In the genomic region with DNA sequence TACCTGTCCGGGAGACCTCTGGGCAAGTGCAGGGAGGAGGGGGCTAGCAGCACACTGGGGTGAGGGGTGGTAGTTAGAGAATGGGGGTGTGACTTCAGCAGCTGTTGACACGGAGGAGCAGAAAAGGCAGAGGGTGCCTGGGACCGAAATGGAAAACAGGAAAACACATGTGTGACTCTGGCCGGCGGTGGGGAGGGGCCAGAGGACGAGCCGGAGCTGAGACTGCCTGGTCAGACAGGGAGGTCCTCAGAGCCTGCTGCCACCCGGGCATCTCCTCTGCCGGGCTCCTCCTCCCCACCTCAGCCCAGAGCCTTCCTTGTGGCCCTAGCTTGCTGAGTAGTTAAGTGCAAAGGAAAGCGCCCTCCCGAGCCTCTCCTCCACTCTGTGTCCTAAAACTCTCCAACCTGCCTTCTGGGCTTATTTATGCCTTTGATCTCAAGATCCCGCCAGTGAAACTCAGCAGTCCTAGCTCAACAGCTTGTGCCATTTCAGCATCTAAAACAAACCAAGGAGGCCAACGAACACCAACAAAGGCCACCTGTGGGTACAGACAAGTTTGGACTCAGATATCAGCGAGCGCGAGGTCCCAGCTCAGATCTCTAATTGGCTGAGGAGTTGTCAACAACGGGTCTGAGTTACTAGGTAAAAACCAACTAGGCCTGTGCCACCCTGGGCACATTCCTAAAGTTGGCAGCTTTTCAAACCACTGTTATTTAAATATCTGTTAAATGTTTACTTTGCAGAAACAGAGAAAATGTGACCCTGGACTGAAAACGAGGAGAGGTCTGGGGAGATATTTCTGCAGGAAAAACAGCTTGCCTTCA, we compare ENCODE assay signal across 8 mouse cellular contexts. TPM values are rescaled to one million over a fixed set of nuclear protein-coding genes. Genes with fewer than 3 reads are reported as not detected.
DNase-seq lines count a peak whose midpoint lies in the region; ATAC-seq and TF ChIP-seq lines count a peak whose summit lies in the region.

No protein-coding gene starts in this region.

- 7% methylated on average over 18 of the region's 18 CpGs for WGBS in midbrain, embryonic 10.5 days
- 10% methylated on average over 18 of the region's 18 CpGs for WGBS in midbrain, embryonic 13.5 days
- WGBS in forebrain, embryonic 12.5 days: 8% methylated on average over 18 of the region's 18 CpGs
- 22% methylated on average over 18 of the region's 18 CpGs for WGBS in lung, adult 2 months
- WGBS in stomach, embryonic 15.5 days: 11% methylated on average over 18 of the region's 18 CpGs

- H3K4me1 ChIP-seq in midbrain, embryonic 10.5 days: peaks cover 44% of the 10 kb centered on the region
- peaks cover 25% of the 10 kb centered on the region for H3K4me1 ChIP-seq in midbrain, embryonic 13.5 days (replicated peaks)
- H3K4me1 ChIP-seq in forebrain, embryonic 12.5 days: peaks cover 31% of the 10 kb centered on the region
- peaks cover 10% of the 10 kb centered on the region for H3K4me1 ChIP-seq in lung, adult 2 months (ENCODE audit: control insufficient read depth, insufficient read depth, low read length)
- H3K4me1 ChIP-seq in stomach, embryonic 15.5 days: peaks cover 39% of the 10 kb centered on the region

- H3K4me3 ChIP-seq in midbrain, embryonic 10.5 days: peak overlapping the region; percentile 7
- no peak overlapping the region for H3K4me3 ChIP-seq in midbrain, embryonic 13.5 days (replicated peaks)
- H3K4me3 ChIP-seq in forebrain, embryonic 12.5 days (replicated peaks): no peak overlapping the region
- peak overlapping the region; percentile 47 for H3K4me3 ChIP-seq in lung, adult 2 months (replicated peaks; ENCODE audit: extremely low read depth, low read depth, low read length)
- H3K4me3 ChIP-seq in stomach, embryonic 15.5 days (replicated peaks): peak overlapping the region; percentile 20

- TF ChIP-seq POLR2A in lung, adult 2 months (IDR thresholded peaks at IDR 0.05; ENCODE audit: borderline replicate concordance, extremely low read depth, low read depth, low read length): no peak

- peak; percentile 34 for DNase-seq in midbrain, embryonic 10.5 days (ENCODE audit: low spot score)
- peak; percentile 68 for DNase-seq in kidney, adult 18-20 months
- peak; percentile 50 for DNase-seq in lung, adult 2 months
- DNase-seq in right cerebral cortex, postnatal 25 days: no peak
- DNase-seq in c-Kit-positive CD71-positive TER-119-positive erythroid progenitor cells, embryonic 14.5 days (ENCODE audit: low spot score): no peak

- no peak for TF ChIP-seq CTCF in lung, adult 2 months (IDR thresholded peaks at IDR 0.05; ENCODE audit: insufficient read depth, low read length)

- no peak overlapping the region for H3K9ac ChIP-seq in midbrain, embryonic 13.5 days (replicated peaks)
- no peak overlapping the region for H3K9ac ChIP-seq in forebrain, embryonic 12.5 days
- no peak overlapping the region for H3K9ac ChIP-seq in stomach, embryonic 15.5 days

- H3K36me3 ChIP-seq in midbrain, embryonic 10.5 days: no peaks in the 10 kb centered on the region
- H3K36me3 ChIP-seq in midbrain, embryonic 13.5 days: no peaks in the 10 kb centered on the region
- no peaks in the 10 kb centered on the region for H3K36me3 ChIP-seq in forebrain, embryonic 12.5 days (replicated peaks)
- no peaks in the 10 kb centered on the region for H3K36me3 ChIP-seq in stomach, embryonic 15.5 days

- 0 out of 2 replicates have a peak overlapping the region, but pooled peaks have one; percentile 14 for H3K27ac ChIP-seq in midbrain, embryonic 10.5 days (replicated peaks)
- H3K27ac ChIP-seq in midbrain, embryonic 13.5 days: no peak overlapping the region
- H3K27ac ChIP-seq in forebrain, embryonic 12.5 days: no peak overlapping the region
- H3K27ac ChIP-seq in stomach, embryonic 15.5 days: peak overlapping the region; percentile 78

- H3K4me2 ChIP-seq in midbrain, embryonic 13.5 days (replicated peaks): no peak overlapping the region
- peak overlapping the region; percentile 32 for H3K4me2 ChIP-seq in forebrain, embryonic 12.5 days
- H3K4me2 ChIP-seq in stomach, embryonic 15.5 days: peak overlapping the region; percentile 52

- H3K9me3 ChIP-seq in midbrain, embryonic 10.5 days (replicated peaks): no peaks in the 10 kb centered on the region
- no peaks in the 10 kb centered on the region for H3K9me3 ChIP-seq in midbrain, embryonic 13.5 days
- no peaks in the 10 kb centered on the region for H3K9me3 ChIP-seq in forebrain, embryonic 12.5 days
- H3K9me3 ChIP-seq in stomach, embryonic 15.5 days: no peaks in the 10 kb centered on the region

- peaks cover 61% of the 10 kb centered on the region for H3K27me3 ChIP-seq in midbrain, embryonic 10.5 days (ENCODE audit: low read depth, poor library complexity, severe bottlenecking)
- H3K27me3 ChIP-seq in midbrain, embryonic 13.5 days: peaks cover 38% of the 10 kb centered on the region
- H3K27me3 ChIP-seq in forebrain, embryonic 12.5 days: peaks cover 42% of the 10 kb centered on the region
- no peaks in the 10 kb centered on the region for H3K27me3 ChIP-seq in stomach, embryonic 15.5 days (replicated peaks)

- no peak; the same call in 1 of the 2 replicates for ATAC-seq in midbrain, embryonic 13.5 days
- ATAC-seq in forebrain, embryonic 12.5 days (ENCODE audit: low FRiP score): peak; percentile 33; the same call in 1 of the 2 replicates
- ATAC-seq in stomach, embryonic 15.5 days (ENCODE audit: insufficient read depth, low FRiP score, low read depth): 0 out of 2 replicates have a peak, but pooled peaks have one; percentile 29

RNA-seq across cellular contexts. Expression of gene Slc7a7, which starts 3.5 kb away (rescaled TPM):
- 4.5 and 5.9 TPM in 2 replicates for polyA plus RNA-seq in midbrain, embryonic 10.5 days (2016; fragmentation: Nextera tagmentation; extraction: Ambion mirVana)
- polyA plus RNA-seq in midbrain, embryonic 13.5 days (2015; fragmentation: Nextera tagmentation; extraction: Ambion mirVana): 5.3 and 5.9 TPM in 2 replicates
- polyA plus RNA-seq in forebrain, embryonic 12.5 days (2016; fragmentation: Nextera tagmentation; extraction: Ambion mirVana): 4.2 and 5.4 TPM in 2 replicates
- 23.1 and 29.2 TPM in 2 replicates for polyA plus RNA-seq in lung, adult 2 months (2012; rRNA removed)
- polyA plus RNA-seq in stomach, embryonic 15.5 days (2015; fragmentation: Nextera tagmentation; extraction: Ambion mirVana): 17.0 and 19.9 TPM in 2 replicates

RNA-seq across cellular contexts. Expression of gene Mrpl52, which starts 12.6 kb away (rescaled TPM):
- polyA plus RNA-seq in midbrain, embryonic 10.5 days (2016; fragmentation: Nextera tagmentation; extraction: Ambion mirVana): 205 and 211 TPM in 2 replicates
- 278 and 280 TPM in 2 replicates for polyA plus RNA-seq in midbrain, embryonic 13.5 days (2015; fragmentation: Nextera tagmentation; extraction: Ambion mirVana)
- polyA plus RNA-seq in forebrain, embryonic 12.5 days (2016; fragmentation: Nextera tagmentation; extraction: Ambion mirVana): 274 and 307 TPM in 2 replicates
- 185 and 290 TPM in 2 replicates for polyA plus RNA-seq in lung, adult 2 months (2012; rRNA removed)
- 273 and 275 TPM in 2 replicates for polyA plus RNA-seq in stomach, embryonic 15.5 days (2015; fragmentation: Nextera tagmentation; extraction: Ambion mirVana)

RNA-seq across cellular contexts. Expression of gene Mmp14, which starts 17.3 kb away (rescaled TPM):
- 56.0 and 70.5 TPM in 2 replicates for polyA plus RNA-seq in midbrain, embryonic 10.5 days (2016; fragmentation: Nextera tagmentation; extraction: Ambion mirVana)
- polyA plus RNA-seq in midbrain, embryonic 13.5 days (2015; fragmentation: Nextera tagmentation; extraction: Ambion mirVana): 50.1 and 55.9 TPM in 2 replicates
- polyA plus RNA-seq in forebrain, embryonic 12.5 days (2016; fragmentation: Nextera tagmentation; extraction: Ambion mirVana): 76.0 and 79.2 TPM in 2 replicates
- 119 and 130 TPM in 2 replicates for polyA plus RNA-seq in lung, adult 2 months (2012; rRNA removed)
- 126 and 139 TPM in 2 replicates for polyA plus RNA-seq in stomach, embryonic 15.5 days (2015; fragmentation: Nextera tagmentation; extraction: Ambion mirVana)

RNA-seq across cellular contexts. Expression of gene Lrp10, which starts 49.8 kb away (rescaled TPM):
- 25.1 and 26.0 TPM in 2 replicates for polyA plus RNA-seq in midbrain, embryonic 10.5 days (2016; fragmentation: Nextera tagmentation; extraction: Ambion mirVana)
- 22.3 and 27.5 TPM in 2 replicates for polyA plus RNA-seq in midbrain, embryonic 13.5 days (2015; fragmentation: Nextera tagmentation; extraction: Ambion mirVana)
- 26.2 and 29.8 TPM in 2 replicates for polyA plus RNA-seq in forebrain, embryonic 12.5 days (2016; fragmentation: Nextera tagmentation; extraction: Ambion mirVana)
- polyA plus RNA-seq in lung, adult 2 months (2012; rRNA removed): 184 and 199 TPM in 2 replicates
- 49.6 and 51.9 TPM in 2 replicates for polyA plus RNA-seq in stomach, embryonic 15.5 days (2015; fragmentation: Nextera tagmentation; extraction: Ambion mirVana)

RNA-seq across cellular contexts. Expression of gene Oxa1l, which starts 53.5 kb away (rescaled TPM):
- 48.0 and 54.1 TPM in 2 replicates for polyA plus RNA-seq in midbrain, embryonic 10.5 days (2016; fragmentation: Nextera tagmentation; extraction: Ambion mirVana)
- 43.1 and 47.3 TPM in 2 replicates for polyA plus RNA-seq in midbrain, embryonic 13.5 days (2015; fragmentation: Nextera tagmentation; extraction: Ambion mirVana)
- polyA plus RNA-seq in forebrain, embryonic 12.5 days (2016; fragmentation: Nextera tagmentation; extraction: Ambion mirVana): 42.6 and 52.9 TPM in 2 replicates
- 95.3 and 98.1 TPM in 2 replicates for polyA plus RNA-seq in lung, adult 2 months (2012; rRNA removed)
- 38.1 and 44.6 TPM in 2 replicates for polyA plus RNA-seq in stomach, embryonic 15.5 days (2015; fragmentation: Nextera tagmentation; extraction: Ambion mirVana)

Comparison
In these comparisons a context has a peak if more than half of its experiments do, and no peak if none do; other contexts are left out.
1. H3K27ac ChIP-seq: peak in midbrain, embryonic 10.5 days (single experiment) and stomach, embryonic 15.5 days (single experiment); none in midbrain, embryonic 13.5 days (single experiment) and forebrain, embryonic 12.5 days (single experiment).
2. H3K4me3 ChIP-seq: peak in midbrain, embryonic 10.5 days (single experiment), lung, adult 2 months (single experiment) and stomach, embryonic 15.5 days (single experiment); none in midbrain, embryonic 13.5 days (single experiment) and forebrain, embryonic 12.5 days (single experiment).
3. DNase-seq: peak in midbrain, embryonic 10.5 days (single experiment), kidney, adult 18-20 months (single experiment) and lung, adult 2 months (single experiment); none in right cerebral cortex, postnatal 25 days (single experiment) and c-Kit-positive CD71-positive TER-119-positive erythroid progenitor cells, embryonic 14.5 days (single experiment).